Mouse (Mus musculus) kidney, adult 9 months (tissue): ENCODE measurements around the gene Gm28051.
A peak's percentile ranks its signal among the peaks of the same experiment; 100 is the strongest.

Experiments
- DNase-seq: peaks from one replicate; pipeline ENCODE4 v3.0.0; 2022

Gene Gm28051

GRCm38 (mm10) chr12:102742056-102742455 lies 15.5 kb downstream of the Gm28051 start:
- no peak for DNase-seq

- no peak for DNase-seq
Observed at GRCm38 (mm10) chr12:102740285-102740684, 17.3 kb downstream of the Gm28051 start.

DNA sequence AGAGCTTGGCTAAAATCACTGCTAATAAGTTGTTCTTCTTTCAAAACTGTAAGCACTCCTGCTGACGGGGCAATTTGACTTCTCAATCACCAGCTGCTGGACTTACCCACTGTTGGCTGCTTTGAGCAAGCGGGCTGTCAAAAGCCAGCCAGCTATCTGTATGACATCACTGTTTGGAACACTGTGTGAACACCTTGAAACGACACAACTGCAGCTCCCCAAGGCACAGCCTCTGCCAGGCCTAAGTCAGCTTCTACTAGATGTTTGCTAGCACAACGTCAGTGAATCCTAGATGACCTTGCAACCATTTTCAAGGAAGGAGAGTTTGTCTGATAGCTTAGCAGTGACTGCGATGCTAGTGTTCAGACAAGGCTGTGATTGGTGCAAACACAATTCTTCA lies 18.5 kb downstream of the Gm28051 start:
- no peak for DNase-seq

- peak; percentile 73 for DNase-seq
Observed at GRCm38 (mm10) chr12:102733381-102733780, 24.2 kb downstream of the Gm28051 start.

DNA sequence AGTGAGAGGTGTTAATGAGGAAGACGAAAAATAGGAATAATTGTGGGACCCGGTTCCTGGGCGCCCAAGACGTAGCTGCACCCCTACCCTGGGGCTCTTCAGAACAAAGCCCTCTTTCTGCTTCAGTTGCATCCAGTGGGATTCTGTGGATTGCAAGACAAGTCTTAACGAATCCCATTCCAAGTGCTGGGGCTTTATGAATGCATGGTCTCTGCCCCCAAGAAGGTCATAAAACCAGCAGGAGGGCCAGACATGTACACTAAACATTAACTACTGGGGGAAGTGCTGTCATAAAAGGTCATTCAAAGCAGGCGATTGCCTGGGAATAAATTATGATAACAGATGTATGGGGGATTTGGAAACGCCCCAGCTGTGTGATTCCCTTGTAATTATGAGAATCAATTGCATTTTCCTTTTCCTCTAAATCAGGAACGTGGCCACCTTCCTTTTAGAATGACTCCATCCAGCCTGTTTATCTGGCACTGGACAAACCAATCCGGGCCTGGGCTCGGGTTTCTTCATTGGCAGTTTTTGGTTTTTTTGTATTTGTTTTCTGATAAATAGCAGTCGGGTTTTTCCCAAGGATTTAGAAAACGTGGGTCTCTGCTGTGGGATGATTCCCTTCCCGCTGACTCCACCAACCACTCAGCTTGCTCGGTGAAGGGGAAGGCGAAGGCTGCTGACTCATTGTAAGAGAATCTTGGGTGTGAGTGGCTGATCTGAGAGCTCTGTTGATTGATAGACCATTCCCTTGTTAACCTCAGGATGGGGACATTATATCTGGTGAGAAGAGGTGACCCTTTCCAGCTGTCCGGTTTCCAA lies 26.6 kb downstream of the Gm28051 start:
- DNase-seq = peak; percentile 61

DNA sequence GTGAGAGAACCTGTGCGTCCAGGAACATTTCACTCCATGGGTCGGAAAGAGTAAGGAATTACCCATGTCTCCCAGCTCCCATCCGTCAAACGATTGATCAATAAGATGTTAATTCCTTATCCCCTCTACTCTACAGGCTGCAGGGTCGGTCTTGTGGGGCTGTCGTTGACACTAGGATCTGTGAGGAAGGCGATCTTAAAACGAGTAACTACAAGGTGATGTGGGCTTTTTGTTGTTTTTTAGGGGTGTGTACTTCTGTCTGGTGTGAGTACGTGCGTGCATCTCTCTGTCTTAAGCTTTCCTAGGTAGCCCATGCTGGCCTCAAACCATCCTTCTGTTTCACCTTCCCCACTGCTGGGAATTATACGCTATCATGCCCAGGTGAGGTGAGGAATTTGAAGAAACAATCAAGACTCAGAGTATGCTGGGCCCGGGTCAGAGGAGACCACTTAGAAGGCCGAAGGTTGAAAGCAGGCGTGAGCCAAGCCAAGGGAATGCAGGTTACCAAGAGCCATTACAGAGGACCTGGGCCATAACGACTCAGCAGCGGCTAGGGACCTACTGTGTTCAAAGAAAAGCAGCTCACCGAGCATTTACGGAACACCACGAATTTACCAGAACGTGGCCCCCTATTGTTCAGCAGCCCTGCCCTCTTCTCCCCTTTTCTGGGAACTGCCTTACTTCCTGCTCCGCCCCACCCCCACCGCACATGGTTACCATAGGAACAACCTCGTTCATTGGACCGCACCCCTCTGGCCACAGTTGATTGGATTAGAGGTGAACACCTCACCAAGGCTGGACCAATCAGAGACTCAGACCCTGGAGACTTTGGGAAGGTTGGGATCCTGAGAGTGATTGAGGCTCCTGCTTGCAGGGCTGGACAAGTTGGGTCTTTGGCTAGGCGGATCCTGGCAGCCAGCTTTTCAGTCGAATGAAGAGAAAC lies 27.4 kb downstream of the Gm28051 start:
- peak; percentile 81 for DNase-seq

GRCm38 (mm10) chr12:102725761-102726175 lies 31.8 kb downstream of the Gm28051 start:
- no peak for DNase-seq

DNA sequence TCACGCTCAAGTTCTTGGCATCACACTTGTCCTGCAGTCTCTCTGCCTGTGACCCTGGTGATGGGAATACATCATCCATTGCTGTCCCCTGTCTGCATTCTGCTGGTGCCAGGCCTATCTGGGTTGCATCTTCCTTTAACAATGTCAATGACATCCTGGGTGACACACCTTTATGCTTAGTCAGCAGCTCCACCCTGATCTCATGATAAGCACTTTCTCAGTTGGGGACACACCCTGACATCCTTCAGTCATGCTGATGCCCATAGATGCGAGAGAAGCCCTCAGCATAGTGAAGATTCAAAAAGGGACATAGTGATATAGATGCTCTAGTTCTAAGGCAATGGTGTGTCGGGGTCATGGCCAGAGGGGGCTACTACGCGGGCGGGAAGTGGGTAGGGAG lies 32.4 kb downstream of the Gm28051 start:
- DNase-seq = no peak

DNA sequence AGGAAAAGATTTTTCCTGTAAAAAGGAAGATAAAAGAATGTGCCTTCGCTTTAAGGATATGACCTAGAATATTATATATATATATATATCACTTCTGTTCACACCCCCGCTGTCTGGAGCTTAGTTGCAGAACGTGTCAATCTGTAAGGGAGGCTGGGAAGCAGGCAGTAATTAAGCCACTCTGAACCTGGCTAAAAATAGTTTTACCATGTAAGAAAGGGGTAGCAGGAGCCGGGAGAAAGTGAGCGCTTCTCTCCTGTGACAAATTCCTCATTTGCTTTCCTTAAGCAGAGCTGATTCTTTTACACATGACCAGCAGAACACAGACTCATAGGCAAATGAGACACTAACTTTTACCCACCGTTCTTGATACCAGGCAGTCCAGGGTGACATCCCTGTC lies 33.7 kb downstream of the Gm28051 start:
- no peak for DNase-seq

DNA sequence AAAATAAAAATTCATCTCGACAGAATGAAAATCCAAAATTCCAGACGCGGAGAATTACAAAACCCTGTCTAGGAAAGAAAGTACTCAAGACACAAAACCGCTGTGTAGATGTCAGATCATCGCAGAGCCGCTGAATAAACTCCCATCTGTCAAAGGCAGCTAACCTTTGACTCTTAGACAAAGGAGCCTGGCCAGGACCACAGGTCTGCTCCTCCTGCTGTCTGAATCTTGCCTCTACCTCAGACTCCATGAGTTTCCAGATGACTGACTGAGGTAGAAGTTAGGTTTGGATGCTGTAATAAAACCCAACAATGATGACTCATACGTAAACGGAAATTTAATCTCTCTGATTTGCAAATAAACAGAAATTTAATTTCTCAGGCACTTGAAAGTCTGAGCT lies 34.6 kb downstream of the Gm28051 start:
- no peak for DNase-seq

DNA sequence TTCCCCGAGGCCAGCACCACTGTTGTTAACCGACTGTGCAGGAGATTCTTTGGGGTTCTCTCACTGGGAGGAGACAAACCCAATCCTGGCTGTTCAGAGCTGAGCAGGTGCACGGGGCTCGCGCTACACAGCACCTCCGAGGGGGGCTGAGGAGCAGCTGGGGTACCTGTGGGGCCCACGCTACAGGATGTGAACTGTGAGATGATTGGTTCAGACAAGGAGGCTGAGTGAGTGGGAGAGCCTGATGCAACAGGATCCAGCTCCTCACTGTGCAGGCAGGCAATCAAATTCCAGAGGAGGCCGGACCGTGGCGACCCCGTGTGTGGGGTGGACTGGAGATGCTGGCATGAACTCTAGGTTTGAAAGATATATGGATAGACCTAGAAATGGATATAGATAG lies 35.1 kb downstream of the Gm28051 start:
- DNase-seq = no peak

- peak; percentile 34 for DNase-seq
Observed at GRCm38 (mm10) chr12:102719552-102720315, 37.8 kb downstream of the Gm28051 start.

- no peak for DNase-seq
Observed at GRCm38 (mm10) chr12:102714654-102715395, 42.7 kb downstream of the Gm28051 start.

- DNase-seq = no peak
Observed at GRCm38 (mm10) chr12:102714116-102714515, 43.4 kb downstream of the Gm28051 start.

GRCm38 (mm10) chr12:102713153-102713865 lies 44.3 kb downstream of the Gm28051 start:
- no peak for DNase-seq

DNA sequence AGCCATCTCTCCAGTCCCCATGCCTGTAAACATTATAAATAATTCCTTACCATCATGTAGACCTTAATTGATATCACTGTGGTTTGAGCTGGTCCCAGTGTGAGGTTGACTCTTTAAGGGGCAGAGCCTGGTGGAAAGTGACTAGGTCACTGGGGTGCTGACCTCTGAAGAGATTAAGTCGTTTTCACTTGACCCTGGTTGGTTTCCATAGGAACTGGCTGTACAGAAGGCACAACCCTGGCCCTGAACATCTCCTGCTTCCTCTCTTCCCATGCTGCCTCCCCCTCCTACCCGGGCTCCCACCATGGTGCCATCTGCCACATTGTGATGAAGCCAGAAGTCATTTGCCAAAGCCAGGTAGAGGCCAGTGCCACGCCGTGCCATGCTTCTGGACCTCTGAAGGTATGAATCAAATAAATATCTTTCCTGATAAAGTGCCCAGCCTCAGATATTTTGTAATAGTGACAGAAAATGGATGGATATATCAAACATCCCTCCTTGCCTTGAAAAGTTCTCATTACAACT lies 46.7 kb downstream of the Gm28051 start:
- no peak for DNase-seq

DNA sequence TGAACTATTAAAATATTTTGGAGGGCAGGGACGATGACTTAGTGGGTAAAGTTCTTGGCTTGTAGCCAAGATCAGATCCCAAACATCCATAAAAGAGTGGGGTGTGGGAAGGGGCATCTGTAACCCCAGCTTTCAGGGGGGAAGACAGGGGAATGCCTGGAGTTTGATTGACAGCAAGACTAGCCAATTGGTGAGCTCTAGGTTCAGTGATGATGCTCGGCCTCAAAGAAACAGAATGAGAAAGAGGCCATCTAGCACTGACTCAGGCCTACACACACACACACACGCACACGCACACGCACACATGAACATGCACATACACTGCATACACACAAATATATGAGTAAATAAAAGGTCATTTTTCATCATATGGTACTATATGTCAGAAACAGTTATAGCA lies 47.7 kb downstream of the Gm28051 start:
- DNase-seq = no peak

DNA sequence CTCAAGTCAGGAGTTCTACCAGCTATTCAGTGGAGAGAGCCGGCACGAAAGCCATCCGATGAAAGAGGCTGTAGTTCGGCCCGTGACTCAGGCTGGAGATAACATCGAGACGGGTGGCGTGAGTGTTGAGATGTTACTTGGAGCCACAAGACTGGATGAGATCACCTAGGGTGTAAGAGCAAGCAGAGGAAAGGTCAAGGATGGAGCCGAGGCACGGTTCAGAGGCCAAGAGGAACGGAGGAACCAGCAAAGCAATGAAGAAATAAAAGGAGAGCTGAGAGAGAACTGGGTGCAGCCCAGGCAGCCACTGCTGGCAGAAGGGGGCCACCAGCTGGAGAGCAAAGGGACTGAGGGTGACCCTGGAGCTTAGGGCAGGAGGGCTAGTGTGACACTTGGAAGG lies 49.3 kb downstream of the Gm28051 start:
- DNase-seq = no peak

GRCm38 (mm10) chr12:102706833-102707463 lies 50.6 kb downstream of the Gm28051 start:
- DNase-seq = no peak

DNA sequence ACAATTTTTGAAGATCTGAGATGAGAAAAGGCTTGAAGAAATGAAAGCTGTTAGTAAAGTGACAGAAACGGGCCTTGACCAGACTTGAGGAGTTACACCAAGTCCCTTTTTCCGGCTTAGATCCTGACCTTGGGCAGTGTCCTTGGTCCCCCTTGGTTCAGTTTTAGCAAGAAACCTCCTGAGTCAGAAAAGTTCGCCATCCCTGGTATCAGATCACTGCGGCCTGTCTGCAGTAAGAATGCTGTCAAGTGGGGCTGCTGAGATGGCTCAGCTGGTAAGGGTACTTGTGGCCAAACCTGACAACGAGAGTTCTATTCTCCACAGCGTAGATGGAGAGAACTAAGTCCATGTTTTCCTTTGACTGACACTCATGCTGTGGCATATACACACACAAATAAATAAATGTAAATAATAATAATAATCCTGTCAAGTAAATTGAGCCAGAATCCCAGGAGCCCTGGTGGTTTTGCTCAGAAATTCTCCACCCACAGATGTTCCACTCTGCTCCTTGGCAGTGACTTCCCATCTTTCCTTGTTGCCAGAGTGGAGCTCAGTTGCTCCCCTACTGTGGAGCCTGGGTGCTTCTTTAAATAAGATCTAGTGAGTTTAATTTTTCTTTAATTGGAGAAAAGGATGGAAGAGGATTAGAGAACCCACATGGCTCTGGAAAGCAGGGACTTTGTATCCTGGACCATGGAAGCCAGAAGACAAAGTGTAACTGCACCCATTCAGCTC lies 51.5 kb downstream of the Gm28051 start:
- DNase-seq = no peak
